Mouse (Mus musculus) gastrocnemius, postnatal 36 days (tissue): ENCODE measurements around the gene Gm7073. TPM values are rescaled to one million over a fixed set of nuclear protein-coding genes. Genes with fewer than 3 reads are reported as not detected.

Experiments used
- DNase-seq, 2 experiments: peaks; one replicate each; pipeline ENCODE4 v3.0.0; 2022
- intact Hi-C: fragments of 180-260 bp; cut with DNase I; formaldehyde crosslinking; loops from one replicate; pipeline ENCODE4 v1.15.1; 2025
- microRNA-seq, 2 experiments: library from miRNA; unstranded; fragments of <30 nt; microRNA quantifications; one replicate each; pipeline ENCODE4 v1.2.0; 2021
- total RNA-seq, 2 experiments: library from RNA; stranded (reverse); gene quantifications; 2 replicates each; pipeline ENCODE4 v1.2.3; 2021

Gene Gm7073
- total RNA-seq, 2 experiments from 2014 or later, result not detected

DNA sequence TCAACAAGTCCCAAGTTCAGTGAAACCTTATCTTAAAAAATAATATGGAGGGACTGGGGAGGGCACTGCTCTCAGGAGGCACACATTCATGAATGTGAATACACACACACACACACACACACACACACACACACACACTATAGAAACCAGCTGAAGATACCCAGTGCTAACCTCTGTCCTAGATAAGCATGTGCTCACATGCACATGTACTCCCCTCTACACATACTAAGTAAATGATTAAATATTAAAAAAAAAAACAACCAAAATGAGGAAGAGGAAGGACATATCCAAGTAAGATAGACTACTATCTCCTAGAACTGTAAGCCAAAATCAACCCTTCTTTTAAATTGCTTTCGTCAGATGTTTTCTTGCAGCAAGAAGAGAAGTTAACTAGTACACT, 152.2 kb downstream of the Gm7073 start:
- intact Hi-C loops, result no loop called here
- no peak for DNase-seq

Small RNA genes within 50 kb of the gene (microRNA-seq; reads per million reads assigned to microRNA genes)
- 4.3 to 39.3 reads per million in 2 experiments for gene Mir505

Other genes with a start within 250 kb of the Gm7073 start
- 1 to 10 TPM; 2.8 to 3.0 TPM for gene Atp11c, start 53.4 kb upstream of the Gm7073 start, total RNA-seq